Mouse (Mus musculus) spleen, postnatal 14 days (tissue): ENCODE measurements around the gene Cmtm5.
"Not testable (repeated sequence)": the region's sequence is repeated elsewhere in the genome, so short reads cannot be mapped to it uniquely, and the experiment has no call there.

Experiments used
- DNase-seq, 2 experiments: peaks; one replicate each; pipeline ENCODE4 v3.0.0; 2021 to 2022; ENCODE audit warnings: low spot score in 2 of 2

Cmtm5 gene

DNA sequence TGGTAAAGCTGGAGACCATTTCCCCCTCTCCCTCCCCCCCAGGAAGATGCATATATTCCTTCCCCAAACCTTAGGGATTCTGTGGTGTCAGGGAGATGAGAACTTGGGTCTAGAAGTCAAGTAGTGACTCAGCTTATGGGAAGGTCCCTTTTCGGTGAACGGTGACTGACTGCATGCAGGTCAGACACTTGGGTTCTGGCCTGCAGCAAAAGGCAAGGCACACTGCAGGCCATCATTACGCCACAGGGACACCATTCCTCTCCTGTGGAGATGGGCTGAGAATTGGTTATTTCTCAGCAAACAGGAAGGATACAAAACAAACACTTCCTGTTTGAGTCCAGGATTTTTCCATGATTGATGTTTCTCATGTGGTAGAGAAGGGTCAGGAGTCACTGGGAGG, 23.1 kb downstream of the Cmtm5 start:
- no peak for DNase-seq

DNA sequence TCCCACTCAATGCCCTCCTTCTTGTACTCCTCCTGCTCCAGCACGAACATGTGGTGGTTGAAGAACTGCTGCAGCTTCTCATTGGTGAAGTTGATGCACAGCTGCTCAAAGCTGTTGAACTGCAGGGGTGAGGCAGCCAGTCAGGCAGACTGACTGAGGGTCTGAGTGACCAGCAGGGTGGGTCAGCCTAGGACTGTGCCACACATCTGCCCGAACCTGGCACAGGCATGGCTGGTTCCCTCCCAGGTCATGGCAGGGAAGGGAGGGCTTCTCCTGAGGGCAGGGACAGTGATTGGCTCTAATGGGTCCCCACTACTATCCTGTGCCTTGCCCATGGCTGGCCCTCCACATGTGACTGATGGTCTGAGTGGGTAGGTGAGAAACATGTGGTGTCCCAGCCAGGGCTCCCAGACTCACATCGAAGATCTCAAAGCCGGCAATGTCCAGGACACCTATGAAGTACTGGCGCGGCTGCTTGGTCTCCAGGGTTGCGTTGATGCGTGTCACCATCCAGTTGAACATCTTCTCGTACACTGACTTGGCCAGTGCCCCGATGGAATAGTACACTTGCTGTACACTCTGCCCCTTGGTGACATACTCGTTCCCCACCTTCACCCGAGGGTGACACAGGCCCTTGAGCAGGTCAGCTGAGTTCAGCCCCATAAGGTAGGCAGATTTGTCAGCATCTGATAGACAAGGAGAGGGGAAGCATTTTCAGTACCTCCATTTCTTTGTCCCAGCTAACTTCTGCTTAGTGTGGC, 24.0 kb downstream of the Cmtm5 start:
- not testable (repeated sequence) for DNase-seq

DNA sequence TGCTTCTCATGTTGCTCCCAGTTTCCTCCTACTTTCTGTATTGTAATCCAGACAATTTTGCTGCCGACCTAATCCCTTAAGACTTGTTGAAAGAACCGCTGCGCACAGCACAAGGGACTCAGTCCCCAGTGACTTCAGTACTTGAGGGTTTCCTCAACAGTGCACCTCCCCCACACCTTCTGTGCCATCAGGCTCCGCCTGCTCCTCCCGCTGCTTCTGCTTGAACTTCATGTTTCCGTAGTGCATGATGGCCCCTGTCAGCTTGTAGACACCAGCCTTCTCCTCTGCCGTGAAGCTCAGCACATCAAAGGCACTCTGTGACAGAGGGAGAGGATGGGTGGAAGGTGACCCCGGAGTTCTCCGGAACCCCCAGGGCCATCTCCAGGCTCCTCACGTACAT, 24.7 kb downstream of the Cmtm5 start:
- DNase-seq, result no peak

DNA sequence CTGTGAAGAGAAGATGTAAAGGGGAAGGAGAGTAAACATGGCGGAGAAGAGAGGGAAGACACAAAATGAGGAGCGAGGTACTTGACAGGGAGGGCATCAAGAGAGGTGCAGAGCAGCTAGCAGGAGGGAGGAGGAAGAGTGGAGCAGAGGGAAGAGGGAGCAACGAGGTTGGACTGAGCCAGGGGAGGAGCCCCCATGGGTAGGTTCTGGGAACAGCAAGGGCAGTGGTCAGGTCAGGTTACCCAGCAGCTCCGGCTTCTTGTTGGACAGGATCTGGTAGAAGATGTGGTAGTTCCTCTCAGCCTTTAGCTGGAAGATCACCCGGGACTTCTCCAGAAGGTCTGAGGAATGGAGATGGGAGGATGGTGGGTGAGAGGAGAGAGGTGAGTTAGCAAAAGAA, 25.4 kb downstream of the Cmtm5 start:
- DNase-seq, result no peak

DNA sequence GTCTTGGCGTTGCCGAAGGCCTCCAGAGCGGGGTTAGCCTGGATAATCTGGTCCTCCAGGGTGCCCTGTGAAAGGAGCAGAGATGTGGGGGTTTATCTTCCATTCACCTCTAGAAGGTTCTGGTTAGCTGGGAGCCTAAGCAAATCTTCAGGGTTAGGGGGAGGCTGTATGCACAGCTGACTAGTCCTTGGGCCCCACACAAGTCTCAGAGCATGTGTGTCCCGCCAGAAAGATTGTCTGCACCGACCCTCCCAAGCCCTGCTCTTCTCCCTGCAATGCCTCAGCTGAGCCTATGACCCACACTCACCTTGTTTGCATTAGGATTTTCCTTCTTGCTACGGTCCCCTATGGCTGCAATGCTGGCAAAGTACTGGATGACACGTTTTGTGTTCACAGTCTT, 26.7 kb downstream of the Cmtm5 start:
- no peak for DNase-seq

DNA sequence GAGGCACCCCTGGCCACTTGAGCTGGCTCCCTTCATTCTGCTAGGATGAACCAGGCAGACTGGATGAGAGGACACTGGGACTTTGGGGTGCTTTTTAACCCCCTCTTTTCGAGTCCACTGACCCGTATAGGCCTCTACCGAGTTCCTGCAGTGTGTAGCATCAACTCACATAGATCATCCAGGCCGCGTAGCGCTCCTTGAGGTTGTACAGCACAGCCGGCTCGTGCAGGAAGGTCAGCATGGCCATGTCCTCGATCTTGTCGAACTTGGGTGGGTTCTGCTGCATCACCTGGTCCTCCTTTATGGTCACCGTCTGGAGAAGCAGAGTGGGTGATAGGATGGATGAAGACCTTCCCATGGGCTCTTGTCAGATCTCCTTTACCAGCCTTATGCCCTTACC, 27.7 kb downstream of the Cmtm5 start:
- DNase-seq, result no peak

DNA sequence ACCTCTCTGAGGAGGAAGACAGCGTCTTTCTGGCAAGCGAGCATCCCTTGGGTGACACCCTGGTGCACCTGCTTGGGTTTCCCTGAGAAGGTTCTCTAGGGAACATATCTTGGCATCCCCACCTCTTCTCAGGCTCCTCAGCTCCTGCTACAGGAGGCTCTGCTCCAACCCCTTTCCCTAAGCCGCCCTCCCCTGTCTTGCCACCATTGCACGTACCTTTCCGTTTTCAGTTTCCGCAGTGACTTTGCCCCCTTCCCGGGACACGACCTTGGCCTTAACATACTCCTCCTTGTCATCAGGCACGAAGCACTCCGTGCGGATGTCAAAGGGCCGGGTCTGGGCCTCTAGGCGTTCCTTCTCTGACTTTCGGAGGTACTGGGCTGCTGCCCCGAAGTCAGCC, 29.0 kb downstream of the Cmtm5 start:
- DNase-seq, result no peak

DNA sequence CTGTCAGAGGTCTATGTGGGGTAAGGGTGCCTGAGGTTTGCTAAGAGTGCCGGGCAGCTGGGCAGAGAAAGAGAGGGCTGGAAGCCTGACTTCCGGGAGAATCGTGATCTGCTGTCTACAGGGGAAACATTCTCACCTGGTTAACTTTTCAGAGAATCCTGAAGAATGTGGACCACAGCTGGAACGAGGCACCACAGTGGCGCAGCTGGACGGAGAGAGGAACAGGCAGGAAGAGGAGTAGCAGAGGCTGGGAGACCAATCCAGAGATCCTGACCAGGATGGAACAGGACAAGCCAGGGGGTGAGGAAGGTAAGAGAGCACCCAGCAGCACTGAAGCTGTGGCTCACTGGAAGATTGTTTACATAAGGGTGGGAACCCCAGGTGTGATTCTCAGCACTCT, 29.6 kb downstream of the Cmtm5 start:
- DNase-seq, result no peak

DNA sequence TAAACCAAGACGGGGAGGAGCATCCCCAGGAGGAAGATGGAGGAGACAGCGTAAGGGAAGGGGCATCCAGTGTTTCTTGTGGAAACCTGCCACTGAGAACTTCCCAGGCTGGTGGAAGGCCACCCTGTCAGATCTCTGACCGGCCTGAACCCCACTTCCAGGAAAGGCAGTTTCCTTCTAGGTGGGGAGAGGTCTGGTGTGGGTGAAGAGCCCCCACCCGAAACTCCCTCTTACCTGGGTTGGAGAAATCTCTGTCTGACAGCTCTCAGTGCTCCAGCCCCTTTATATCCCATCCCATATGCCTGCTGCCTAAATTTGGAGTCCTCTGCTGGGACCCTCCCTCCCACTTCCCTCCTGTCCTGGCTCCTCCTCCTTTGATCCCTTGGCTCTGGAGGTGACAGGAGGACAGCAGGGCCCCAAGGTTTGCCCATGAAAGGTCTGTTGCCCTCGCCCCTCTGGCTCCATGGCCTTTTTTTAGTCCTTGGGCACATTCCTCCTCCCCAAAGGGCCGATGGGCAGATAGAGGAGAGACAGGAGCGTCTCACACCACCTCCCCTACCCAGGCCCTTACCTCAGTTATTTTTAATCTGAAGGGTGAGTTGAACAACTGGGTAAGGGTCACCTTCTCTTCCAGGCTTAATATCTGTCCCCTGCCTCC, 30.4 kb downstream of the Cmtm5 start, which contains the start of gene Myh6:
Gene Myh6 (minus strand): TSS at position 608 of the 658 bp plus-strand sequence.
- no peak for DNase-seq

DNA sequence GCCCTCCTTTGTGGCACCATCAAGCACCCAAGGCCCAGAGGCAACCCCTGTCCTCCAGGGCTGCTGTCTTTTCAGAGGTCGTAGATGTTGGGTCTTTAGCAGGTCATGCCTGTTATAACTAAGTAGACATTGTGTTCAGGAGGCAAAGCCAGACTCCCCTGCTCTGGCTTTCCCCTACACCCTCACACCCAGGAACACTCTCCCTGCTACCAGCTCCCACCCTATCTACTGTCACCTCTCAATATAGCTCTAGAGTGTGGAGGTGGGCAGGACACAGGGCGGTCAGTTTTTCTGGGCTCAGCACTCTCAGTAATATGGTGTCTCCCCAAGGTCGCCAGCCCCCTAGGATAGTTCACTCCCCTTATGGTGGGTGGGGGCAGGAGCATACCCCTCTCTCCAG, 31.8 kb downstream of the Cmtm5 start:
- DNase-seq, result no peak

DNA sequence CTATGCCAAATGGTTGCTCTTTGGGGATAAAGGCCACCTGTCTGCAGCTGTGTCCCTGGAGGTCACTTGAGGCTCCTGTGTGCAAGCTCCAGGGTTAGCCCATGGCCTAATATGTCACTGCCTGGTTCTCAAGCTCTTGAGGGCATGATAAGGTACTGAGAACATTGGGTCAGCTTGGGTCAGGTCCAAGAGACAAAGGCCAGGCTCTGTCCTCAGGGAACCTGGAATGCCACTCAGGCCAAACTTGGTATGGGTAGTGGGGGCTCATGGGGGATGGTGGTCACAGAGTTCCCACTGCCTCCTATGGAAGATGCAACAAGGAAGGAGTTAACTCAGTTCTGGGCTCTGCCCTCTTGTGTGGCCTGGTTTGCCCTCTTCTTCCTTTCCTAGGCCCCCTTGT, 32.3 kb downstream of the Cmtm5 start:
- DNase-seq, result no peak

DNA sequence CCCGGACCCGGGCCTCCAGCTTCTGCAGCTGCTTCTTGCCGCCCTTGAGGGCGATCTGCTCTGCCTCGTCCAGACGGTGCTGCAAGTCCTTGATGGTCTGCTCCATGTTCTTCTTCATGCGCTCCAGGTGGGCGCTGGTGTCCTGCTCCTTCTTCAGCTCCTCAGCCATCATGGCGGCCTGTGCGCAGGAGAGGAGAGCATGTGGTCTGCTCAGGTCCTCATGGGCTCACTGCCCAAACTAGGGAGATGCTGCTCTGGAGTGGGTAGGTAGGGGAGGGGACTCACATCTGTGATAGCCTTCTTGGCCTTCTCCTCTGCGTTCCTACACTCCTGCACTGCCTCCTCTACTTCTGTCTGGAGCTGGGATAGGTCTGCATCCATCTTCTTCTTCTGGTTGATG, 36.7 kb downstream of the Cmtm5 start:
- not testable (repeated sequence) for DNase-seq

DNA sequence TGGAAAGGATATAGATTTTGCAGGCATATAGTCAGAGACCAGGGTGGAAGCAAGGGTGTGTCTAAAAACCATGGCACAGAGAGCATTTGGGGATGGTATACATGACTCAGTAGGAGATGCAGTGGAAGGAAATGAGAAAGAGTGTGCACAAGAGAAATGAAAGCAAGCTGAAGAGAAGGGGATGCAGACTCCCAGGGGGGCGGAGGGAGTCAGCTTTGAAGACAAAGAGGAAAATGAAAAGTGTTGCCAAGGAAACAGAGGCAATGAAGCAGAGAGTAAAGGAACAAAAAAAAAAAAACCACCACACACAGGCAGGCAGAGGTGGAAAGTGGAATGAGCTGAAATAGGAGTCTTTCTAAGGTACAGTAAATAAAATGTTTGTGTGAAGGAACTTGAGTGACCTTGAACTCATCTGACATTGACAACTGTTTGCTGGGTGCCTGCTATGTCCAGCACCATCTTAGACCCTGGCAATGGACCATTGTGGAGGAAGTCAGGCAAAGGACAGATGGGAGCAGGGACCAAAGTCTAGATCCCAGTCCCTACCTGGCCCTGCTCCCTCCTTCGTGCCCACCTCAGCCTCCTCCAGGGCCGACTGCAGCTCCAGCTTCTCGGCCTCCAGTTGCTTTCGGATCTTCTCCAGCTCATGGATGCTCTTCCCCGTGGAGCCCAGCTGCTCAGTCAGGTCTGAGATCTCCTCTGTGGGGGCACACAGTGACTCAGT, 38.2 kb downstream of the Cmtm5 start:
- no peak for DNase-seq

DNA sequence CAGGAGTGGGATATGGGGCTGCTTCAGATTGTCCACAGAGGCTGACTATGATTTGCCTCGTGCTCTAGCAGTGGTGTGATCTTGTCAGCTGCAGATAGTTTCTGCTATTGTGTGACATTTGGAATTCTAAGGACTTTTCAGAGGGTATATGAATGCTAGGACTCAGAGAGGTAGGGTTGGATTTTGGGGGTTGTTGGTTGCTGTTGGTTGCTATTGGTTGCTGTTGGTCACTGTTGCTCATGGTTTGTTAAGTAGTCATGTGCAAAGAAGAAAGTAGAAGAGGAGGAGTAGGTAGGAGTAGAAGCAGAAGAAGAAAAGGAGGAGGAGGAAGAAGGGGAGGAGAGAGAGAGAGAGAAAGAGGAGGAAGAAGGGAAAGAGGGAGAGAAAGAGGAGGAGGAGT, 40.6 kb downstream of the Cmtm5 start, which contains the start of gene Gm17428:
Gene Gm17428 (plus strand): TSS at position 301 of the 400 bp plus-strand sequence.
- no peak for DNase-seq

DNA sequence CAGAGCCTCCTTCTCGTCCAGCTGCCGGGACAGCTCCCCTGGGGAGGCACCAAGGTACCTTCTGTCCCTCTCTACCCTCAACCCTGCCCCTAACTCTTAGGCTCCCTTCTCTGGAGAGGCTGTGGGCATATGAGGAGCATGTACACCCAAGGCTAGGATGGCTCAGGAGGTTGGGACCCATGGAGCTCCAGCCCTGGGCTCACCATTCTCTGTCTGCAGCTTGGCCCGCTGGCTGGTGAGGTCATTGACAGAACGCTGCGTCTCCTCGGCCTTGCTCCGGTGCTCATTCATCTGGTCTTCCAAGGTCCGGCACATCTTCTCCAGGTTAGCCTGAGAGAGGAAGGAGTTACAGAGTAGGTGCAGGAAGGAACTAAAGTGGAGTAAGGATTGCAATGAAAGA, 42.6 kb downstream of the Cmtm5 start:
- no peak for DNase-seq

DNA sequence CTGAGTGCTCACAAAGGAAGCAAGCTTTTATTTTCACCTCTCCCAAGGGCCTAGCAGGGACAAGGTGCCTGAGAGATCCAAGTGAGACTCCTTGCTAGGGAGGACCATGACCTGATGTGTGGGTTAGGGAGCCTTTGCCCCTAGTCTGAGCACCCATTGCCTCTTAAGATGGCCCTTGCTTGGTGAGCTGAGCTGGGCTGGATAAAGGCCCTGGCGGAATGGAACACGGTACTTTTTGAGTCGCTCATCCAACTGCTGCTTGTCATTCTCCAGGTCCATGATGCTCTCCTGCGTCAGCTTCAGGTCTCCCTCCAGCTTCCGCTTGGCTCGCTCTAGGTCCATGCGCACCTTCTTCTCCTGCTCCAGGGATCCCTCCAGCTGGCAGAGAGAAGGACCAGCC, 45.9 kb downstream of the Cmtm5 start:
- no peak for DNase-seq

DNA sequence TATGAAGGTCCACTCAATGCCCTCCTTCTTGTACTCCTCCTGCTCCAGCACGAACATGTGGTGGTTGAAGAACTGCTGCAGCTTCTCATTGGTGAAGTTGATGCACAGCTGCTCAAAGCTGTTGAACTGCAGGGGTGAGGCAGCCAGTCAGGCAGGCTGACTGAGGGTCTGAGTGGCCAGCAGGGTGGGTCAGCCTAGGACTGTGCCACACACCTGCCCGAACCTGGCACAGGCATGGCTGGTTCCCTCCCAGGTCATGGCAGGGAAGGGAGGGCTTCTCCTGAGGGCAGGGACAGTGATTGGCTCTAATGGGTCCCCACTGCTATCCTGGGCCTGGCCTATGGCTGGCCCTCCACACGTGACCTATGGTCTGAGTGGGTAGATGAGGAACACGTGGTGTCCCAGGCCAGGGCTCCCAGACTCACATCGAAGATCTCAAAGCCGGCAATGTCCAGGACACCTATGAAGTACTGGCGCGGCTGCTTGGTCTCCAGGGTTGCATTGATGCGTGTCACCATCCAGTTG, 52.4 kb downstream of the Cmtm5 start:
- DNase-seq, result not testable (repeated sequence)
